Mouse (Mus musculus): ENCODE results near the gene Cnfn.

DNA sequence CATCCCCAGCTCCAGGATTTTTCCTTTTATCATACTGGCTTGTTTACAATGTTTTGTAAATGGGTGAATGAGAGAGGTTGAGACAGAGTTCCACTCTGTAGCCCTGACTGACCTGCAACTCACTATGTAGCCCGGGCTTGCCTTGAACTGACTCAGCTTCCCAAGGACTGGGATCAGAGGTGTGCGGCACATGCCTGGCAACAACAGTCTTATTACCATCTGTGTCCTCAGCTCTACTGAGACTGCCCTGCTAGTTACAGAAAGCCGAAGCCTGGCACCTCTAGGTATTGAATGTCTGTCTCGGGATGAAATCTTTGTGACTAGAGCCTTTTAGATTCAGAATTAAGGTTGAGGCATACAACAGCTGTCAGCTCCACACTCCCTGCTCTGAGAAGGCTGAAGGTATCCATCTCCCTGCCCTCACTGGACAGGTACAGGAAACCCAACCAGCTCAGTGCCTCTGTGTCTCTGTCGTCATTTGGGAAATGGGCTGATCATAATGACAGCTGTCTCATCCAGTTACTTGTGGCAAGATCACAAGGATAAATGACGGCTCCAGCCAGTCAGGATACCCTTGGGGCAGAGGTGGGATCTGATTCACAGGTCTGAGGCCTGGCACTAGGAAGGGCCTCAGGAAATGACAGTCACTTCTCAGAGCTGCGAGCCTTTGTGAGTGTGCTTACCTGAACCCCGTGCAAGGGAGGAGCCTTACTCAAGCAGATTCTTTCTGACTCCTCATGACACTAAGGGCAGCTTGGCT is 24.1 kb upstream of the Cnfn start:
- TF ChIP-seq TAL1 (IDR thresholded peaks at IDR 0.05; ENCODE audit: low read length) = no peak
- TF ChIP-seq GATA1 (IDR thresholded peaks at IDR 0.05; ENCODE audit: low read length) = no peak
